Mouse (Mus musculus) heart, postnatal 25 days (tissue): Measurements from ENCODE around the gene Trip11. TPM values are rescaled to one million over a fixed set of nuclear protein-coding genes. Genes with fewer than 3 reads are reported as not detected.

ENCODE experiments used
- DNase-seq: peaks from one replicate; pipeline ENCODE4 v3.0.0; 2022; ENCODE audit warnings: low spot score
- intact Hi-C: fragments of 180-260 bp; cut with DNase I; formaldehyde crosslinking; loops from one replicate; pipeline ENCODE4 v1.15.1; 2025
- total RNA-seq, 2 experiments: library from RNA; stranded (reverse); gene quantifications; 2 replicates each; pipeline ENCODE4 v1.2.3; 2021

Gene Trip11
- total RNA-seq, 2 experiments from 2014 or later, result 34.9 to 36.7 TPM

DNA sequence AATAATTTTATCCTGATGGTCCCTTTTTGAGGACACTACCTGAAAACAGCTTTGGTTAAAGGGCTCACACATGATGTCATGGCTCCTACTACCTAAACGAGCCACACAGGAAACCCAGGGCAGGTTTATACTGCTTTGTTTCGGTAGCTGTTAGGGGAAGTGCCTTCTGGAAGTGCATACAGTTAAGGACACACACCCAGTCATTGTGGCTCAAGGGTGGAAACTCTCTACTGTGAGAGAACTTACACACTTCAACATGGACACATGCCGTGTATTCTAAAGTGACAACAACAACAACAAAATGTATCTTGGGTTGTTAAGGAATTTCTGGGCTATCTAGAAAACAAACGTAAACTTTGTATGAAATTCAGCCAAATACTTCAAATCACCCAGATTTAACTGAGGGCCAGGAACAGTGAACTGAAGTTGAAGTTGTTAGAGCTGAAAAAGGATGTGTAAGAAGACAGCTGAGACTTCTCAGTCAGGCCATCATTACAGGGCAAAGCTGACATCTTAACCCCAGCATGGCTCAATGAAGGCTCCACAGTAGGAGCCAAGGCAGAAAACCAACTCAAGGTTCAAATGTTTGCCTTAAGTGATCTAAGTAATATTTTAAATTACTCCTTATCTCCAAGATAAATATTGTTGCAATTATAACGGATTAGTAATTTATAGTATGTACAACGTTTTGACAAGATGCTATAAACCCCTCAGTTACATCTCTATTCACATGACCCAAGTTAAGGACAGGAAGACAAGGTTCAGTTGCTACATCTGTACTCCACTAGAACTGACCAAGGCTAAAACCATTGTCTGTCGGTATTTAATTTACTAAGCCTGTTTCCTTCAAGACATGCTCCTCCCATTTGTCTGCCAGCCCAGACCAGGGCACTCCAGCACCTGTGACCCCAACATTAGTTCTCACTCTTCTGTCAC, 80.6 kb downstream of the Trip11 start:
- no peak for DNase-seq
- intact Hi-C loops, result no loop called here

DNA sequence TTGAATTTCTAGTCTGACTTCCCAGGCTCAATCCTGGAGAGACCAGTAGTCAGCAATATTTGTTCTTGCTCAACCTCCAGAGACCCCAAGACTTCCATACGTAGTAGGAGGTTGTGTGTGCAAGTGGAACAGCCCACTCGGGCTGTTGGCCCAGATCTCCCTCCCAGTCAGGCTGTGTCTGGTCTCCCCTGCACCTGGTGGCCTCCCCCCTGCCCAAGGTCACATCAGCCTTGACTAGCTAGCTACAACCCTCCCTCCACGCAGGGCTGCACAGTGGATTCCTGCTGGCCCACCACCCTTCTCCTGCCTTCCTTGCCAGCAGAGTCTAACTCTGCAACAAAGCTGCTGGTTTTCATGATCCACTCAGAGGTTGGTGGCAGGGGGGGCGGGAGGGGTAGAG, 81.8 kb downstream of the Trip11 start:
- no peak for DNase-seq
- intact Hi-C loops, result no loop called here

DNA sequence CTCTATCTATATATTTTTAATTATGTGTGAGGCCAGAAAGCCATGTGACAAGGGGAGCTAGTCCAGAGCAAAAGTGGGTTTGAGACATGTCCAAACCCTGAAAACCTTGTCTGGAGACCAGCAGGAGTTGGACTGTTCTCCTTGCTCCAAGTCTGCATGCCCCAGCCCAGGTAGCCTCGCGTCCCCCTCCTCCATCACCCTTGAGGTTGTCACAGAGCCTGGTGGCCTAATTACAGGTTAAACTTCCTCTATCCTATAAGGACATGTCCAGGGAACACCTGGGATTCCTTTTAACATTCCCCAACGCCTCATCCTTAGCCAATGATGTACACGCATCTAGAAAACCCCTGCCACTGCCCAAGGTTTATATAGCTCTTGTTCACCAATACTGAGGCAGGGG, 89.9 kb downstream of the Trip11 start:
- no peak for DNase-seq
- intact Hi-C loops, result no loop called here

DNA sequence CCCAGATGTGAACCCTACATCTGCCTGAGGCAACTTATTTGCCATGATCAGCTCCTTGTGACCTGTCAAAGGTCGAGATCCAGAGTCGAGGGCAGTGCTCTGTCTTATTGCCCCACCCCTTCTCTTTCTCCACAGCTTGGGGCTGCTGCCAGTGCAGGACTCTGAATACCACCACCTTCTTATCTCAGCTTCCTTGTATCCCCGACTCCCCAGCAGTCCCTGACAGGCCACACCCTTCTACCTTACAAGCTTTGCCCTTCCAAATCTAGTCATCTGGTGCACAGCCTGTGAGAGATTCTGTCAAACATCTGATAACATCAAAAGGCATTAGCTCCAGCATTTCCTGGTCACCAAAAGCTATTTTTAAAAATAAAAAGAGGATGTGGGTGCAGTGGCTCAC, 91.5 kb downstream of the Trip11 start:
- intact Hi-C loops, result no loop called here
- no peak for DNase-seq

DNA sequence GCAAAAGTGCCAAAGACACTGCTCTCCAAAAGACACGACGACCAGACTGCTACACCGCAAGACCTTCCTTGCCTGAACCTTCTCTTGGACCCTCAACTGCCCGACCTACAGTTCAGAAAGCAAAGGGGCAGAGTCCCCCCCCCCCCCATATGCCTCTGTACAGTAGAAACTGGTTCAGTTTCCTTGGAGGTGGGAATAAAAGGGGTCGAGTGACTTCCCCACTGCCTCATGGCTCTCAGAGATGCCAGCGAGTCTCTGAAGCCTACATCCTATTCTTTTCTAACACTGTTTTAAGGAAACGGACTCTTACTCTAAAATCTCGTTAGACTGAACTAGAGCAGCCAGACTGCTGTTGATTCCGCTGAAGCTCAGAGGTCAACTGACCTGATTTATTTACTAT, 93.5 kb downstream of the Trip11 start:
- intact Hi-C loops, result loop anchor here (5.0 kb wide), 1 partner anchor 48 kb away; no protein-coding TSS in a partner anchor
- DNase-seq, result no peak

DNA sequence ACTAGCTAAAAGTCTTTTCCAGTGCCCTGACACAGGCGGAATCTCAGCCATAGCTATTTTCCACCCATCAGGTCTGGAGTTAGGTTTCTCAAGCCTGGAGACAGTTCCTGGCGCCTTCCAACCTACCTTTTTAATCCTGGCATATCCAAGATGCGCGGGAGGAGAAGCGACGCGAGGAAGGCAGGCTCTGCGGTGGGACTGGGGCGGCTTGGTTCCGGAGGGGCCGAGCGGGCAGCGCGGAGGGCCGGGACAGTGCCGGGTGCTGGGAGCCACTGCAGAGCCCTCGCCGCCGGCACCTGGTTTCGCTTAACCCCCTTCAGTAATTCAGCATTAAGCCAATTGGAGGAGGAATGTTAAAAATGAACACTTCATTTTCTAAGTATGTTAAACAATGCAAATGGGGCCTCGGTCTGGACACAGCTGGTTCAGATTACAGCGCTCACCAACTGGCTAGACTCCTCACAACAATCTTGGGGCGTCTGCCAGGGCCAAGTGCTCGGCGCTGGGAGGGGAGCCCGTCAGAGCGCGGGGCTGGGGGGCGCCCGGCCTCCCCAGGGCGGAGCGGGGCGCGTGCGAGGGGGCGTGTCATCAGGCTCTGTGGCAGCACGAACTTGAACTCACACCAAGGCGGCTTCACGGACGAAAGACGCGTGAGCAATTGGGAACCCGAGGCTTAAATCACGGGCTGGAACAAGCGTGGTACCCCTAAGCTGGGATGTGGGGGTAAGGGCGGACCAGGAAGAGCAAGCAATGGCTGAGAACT, 94.3 kb downstream of the Trip11 start, which contains the start of gene Fbln5:
Gene Fbln5, minus strand, starts transcription at position 448 of the 763 bp plus-strand sequence.
- intact Hi-C loops, result loop anchor here (5.0 kb wide), 1 partner anchor 49 kb away; no protein-coding TSS in a partner anchor
- DNase-seq, result peak; percentile 35

DNA sequence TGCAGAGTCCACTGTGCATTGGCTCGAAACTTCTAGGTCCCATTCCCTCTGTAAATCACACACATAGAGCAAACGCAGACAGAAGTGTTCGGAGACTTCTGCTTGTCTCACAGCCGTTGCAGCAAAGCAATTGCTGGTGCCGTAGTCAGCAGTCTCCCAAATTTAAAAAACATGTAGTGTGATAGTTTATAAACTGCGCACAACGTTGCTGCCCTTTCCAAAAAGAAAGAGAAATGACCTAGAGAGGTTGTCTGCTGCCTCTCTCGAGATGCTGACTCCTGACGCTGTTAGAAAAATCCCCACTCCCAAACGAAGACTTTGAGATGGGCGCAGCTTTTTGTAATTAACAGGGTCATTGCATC, 94.8 kb downstream of the Trip11 start:
- intact Hi-C loops, result loop anchor here (5.0 kb wide), 1 partner anchor 49 kb away; no protein-coding TSS in a partner anchor
- no peak for DNase-seq

DNA sequence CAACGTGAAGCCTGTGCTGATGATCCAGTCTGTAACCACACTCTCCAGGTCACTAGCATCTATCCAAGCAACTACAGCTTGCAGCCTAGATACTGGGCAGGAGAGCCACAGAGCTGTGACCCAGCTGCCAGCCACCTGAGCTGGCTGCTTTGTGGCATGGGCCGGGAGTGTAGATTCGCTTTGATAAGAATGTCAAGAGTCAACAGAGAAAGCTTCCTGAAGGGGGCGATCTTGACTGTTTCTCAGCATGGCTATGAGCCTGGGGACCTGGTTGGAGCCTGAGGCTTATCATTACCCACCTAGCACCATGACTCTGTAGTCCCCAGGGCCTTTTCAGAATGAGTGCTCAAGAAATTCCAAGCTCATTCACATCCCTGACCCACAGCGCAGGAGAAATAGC, 96.3 kb downstream of the Trip11 start:
- intact Hi-C loops, result loop anchor here (5.0 kb wide), 1 partner anchor 50 kb away; no protein-coding TSS in a partner anchor
- DNase-seq, result no peak

DNA sequence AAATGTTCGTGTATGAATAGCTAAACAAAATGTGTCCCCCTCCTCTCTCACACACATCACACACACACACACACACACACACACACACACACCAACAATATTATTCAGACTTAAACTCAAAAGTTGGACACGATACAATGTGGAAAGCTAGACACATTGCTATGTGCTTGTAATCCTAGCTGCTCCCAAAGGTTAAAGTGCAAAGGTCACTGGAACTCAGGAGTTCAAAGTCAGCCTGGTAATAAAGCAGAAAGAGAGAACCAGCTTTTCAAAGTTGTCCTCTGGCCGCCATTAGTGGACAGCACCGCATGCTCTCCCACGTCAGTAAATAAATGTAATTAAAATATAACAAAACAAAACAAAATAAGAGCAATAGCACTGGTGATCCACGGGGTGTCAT, 97.3 kb downstream of the Trip11 start:
- intact Hi-C loops, result loop anchor here (5.0 kb wide), 1 partner anchor 52 kb away; no protein-coding TSS in a partner anchor
- DNase-seq, result no peak

DNA sequence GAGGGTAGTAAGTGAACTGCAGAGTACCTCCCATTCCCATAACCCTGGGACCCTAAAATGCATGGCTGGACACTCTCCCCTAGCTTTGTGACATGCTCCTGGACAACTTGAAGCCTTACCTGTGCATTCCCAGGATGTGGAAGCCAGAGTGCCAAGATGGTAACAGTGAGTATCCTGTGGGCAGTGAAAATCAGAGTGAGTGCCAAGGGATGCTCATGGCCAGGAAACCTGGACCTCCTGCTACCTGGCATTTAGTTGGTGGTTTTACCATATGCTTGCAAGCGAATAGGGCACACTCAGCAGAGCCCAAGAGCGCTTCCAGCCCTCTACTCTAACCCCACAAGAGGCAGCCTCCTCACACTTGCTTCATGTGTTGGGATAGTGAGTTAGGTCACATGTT, 98.6 kb downstream of the Trip11 start:
- no peak for DNase-seq
- intact Hi-C loops, result no loop called here

DNA sequence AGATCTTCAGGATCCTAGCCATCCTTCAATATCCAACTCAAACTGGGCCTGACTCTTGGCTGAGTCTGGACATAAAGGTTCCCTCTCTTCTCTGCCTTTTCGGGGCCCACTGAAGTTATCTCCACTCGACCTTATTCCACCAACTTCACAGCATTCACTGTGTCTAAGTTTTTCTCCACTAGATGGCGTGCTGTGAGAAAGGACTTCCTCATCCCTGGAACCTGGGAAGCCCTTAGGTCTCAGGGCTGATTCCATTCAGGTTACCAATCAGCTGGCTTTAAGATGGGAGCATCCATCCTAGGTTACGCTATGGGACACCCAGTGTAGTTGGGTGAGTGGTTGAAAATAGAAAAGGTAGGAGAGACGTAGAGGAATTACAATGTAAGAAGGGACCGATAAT, 101.9 kb downstream of the Trip11 start:
- no peak for DNase-seq
- intact Hi-C loops, result no loop called here

DNA sequence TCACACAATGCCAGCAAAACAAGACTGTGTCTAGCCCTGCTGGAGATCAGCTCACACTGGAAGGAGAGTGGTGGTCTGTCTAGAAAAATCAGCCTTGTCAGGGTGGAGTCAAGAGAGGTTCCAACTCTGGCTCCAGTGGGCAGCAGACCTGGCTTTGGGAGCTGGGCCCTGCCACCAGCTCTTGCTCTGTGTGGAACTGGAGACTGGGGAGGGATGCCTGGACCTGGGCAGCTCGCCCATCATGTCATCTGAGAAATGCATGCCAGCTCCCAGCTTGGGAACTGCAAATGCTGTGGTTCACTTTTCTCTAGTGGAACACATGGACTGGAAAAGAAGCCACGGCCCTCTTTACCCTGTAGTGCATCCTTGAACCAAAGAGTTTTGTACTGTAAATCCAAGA, 102.6 kb downstream of the Trip11 start:
- intact Hi-C loops, result no loop called here
- no peak for DNase-seq

DNA sequence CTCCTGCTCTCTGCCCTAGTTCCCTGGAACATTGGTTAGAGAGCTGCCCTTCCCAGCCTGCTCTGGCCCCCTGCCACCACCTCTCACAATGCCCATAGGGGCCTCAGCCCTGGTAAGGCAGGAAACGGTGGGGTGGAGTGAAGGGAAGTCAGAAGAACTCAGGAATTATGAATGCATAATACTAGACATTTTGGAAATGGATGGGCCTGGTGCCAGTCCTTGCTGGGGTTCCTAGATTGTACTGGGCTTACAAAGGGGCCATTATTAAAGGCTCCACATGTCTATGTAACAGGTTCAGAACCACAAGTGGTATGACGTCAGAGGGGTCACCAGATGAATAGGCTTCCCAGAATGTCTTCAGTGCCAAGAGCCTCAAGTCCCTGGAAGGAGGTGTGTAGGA, 105.7 kb downstream of the Trip11 start:
- DNase-seq, result peak; percentile 35
- intact Hi-C loops, result no loop called here

DNA sequence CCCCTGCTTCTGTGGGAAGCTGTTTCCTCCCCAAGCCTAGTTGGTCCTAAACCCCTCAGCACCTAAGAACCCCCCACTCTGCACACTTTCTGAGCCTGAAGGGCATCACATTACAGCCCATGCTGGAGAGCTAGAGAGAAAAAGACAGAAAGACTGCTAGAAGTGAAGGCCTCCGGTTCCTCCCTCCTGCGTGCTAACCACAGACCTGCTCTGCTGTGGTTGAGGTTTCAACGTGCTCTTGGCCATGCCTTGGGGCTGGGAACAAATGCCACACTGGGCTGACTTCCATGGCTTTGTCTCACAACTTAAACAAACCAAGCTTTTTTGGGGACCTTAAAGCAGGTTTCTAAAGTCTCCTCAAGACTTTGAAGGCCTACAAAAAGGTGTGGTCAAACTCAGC, 110.6 kb downstream of the Trip11 start:
- no peak for DNase-seq
- intact Hi-C loops, result no loop called here

DNA sequence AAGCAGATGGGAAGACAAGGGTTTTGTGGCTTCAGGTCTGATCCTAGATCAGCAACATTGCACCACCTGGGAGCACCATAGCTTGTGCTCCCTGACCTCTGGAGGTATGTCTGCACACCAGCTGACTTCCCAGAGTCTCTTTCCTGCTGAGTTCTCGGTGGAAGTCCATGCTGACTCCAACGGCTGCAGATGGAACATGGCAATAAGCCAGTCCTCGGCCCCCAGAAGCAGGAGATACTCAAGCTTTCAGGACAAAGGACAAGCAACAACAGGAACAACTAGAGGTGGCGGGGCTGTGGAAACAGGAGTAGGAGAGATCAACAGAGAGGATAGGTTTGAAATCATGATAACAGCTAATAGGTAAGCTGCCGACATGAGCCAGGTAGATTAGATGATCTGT, 111.3 kb downstream of the Trip11 start:
- no peak for DNase-seq
- intact Hi-C loops, result no loop called here

DNA sequence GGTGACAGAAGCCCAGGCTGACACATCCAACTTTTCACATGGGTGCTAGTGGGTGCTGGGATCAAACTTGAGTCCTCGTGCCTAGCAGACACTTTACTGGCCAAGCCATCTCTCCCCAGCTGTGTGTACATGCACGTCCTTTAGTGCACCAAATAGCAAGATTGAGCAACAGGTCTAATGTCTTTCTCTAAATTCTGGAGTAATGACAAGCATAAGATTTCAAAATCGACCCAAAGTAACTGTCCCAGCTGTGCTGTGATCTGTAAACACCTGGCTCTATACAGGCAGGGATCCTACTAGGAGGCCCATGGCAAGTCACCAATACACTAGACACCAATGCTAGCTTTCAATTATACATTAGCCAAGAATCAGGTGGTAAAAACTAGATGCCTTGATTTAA, 112.0 kb downstream of the Trip11 start:
- DNase-seq, result no peak
- intact Hi-C loops, result no loop called here

DNA sequence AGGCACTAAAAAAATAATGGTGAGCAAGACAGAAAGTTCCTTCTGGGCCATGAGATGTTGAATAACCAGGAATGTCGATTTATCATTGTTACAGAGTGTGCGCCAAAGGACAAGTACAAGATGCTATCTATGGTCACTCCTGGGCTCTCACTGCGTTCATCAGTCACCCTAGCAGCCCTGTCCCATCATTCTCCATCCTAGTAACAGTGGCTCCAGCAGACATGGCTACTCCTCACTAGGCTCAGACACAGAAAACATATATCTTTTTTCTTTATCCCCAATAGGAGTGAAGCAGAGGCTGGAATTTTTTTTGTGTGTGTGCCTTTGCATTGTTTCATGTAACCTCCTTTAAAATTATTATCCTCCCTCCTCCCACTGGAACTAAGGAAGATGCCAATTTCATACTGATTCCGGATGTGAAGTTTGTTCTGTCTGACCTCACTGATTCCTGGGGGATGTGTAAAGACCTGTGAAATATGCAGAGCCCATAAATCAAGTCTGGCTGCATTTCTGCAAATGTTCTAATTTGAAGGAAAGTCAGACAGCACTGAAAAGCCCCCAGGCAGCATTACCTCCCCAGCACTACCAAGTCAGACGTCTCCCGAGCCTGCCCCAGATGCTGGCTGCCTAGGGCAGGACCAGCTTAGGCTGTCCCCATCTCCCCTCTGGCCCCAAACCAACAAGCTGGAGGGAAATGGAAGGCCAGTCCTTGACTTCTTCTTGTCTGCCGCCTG, 114.7 kb downstream of the Trip11 start:
- DNase-seq, result no peak
- intact Hi-C loops, result no loop called here

DNA sequence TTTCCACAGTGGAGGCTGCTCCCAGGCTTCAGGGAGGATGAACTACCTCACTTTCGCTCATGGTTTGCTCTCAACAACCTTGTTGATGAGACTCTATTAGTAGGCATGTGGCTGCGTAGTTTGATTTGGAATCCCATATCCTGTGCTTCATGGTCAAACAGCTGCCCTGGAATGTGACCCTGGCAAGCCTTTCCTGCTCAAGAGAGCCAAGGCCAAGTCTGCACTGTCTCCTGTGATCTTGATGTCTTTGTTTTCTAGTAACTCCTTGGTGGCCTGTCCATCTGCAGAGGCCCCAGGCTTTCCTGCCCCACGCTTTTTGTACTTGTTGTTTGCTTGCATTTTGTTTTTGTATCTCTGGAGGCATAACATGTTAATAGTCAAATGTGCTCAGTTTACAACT, 118.6 kb downstream of the Trip11 start:
- intact Hi-C loops, result no loop called here
- no peak for DNase-seq

DNA sequence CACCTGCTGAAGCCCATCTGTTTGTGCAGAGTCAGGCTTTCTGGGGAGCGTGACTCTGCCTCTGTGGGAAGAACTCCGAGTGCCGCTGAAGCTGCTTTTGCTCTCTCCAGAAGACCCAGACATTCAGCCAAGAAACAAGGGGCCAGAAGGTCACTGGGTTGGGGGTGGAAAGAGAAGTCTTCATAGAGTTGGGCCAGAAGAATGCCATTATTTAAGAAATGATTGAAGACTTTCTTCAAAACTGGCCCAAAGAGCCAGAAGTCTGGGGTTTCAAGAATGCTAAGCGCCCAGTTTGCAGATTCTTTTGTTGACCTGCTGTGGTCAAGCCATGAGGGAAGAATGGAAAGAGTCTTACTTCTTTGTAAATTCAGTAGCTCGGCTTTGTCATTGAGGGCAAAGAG, 119.8 kb downstream of the Trip11 start:
- intact Hi-C loops, result no loop called here

DNA sequence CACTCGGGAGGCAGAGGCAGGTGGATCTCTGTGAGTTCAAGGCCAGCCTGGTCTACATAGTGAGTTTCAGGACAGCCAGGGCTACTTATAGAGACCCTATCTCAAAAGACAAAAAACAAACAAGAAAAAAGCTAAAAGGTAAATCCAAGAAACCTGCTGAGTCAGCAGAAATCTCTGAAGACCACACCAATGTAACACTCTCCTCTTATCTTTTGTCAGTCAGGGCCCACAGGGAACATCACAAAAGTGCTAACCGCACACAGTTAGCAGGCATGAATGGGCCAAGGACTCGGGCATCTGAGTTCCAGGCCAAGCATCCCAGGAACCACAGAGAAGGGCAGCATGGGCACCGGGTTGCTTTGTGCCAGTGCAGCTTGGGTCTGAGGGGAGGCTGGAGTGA, 120.4 kb downstream of the Trip11 start:
- DNase-seq, result no peak
- intact Hi-C loops, result no loop called here

More for the DNA sequence above, 119.8 kb downstream of the Trip11 start:
- no peak for DNase-seq
